Mouse (Mus musculus) neural tube, embryonic 15.5 days (tissue): ENCODE data around the gene Hba-x. TPM values are rescaled to one million over a fixed set of nuclear protein-coding genes. Genes with fewer than 3 reads are reported as not detected.

Experiments
- ATAC-seq: fragments of 200-750 bp; cut with Nextera tagmentation; 2 replicates; pipeline ENCODE4 v1.8.0; 2017; ENCODE audit warnings: mild to moderate bottlenecking, moderate TSS enrichment, moderate library complexity; ENCODE audit not compliant: low FRiP score
- H3K27ac ChIP-seq: fragments of 300-500 bp; sonication (generic); replicated peaks from 2 replicates; pipeline ENCODE4 v1.5.1; 2015; ENCODE audit warnings: mild to moderate bottlenecking, inconsistent platforms
- H3K27me3 ChIP-seq: fragments of 300-500 bp; sonication (generic); replicated peaks from 2 replicates; pipeline ENCODE4 v1.6.1; 2015; ENCODE audit warnings: inconsistent platforms
- H3K36me3 ChIP-seq: fragments of 300-500 bp; sonication (generic); 2 replicates; pipeline ENCODE4 v1.6.1; 2015; ENCODE audit warnings: inconsistent platforms
- H3K4me1 ChIP-seq: fragments of 300-500 bp; sonication (generic); 2 replicates; pipeline ENCODE4 v1.6.1; 2015; ENCODE audit warnings: inconsistent platforms
- H3K4me2 ChIP-seq: fragments of 300-500 bp; sonication (generic); 2 replicates; pipeline ENCODE4 v1.6.1; 2015; ENCODE audit warnings: inconsistent platforms, mild to moderate bottlenecking, moderate library complexity
- H3K4me3 ChIP-seq: fragments of 300-500 bp; sonication (generic); replicated peaks from 2 replicates; pipeline ENCODE4 v1.5.1; 2015; ENCODE audit warnings: mild to moderate bottlenecking, inconsistent platforms
- H3K9ac ChIP-seq: fragments of 300-500 bp; sonication (generic); replicated peaks from 2 replicates; pipeline ENCODE4 v1.6.1; 2015; ENCODE audit warnings: mild to moderate bottlenecking, inconsistent platforms
- H3K9me3 ChIP-seq: fragments of 300-500 bp; sonication (generic); replicated peaks from 2 replicates; pipeline ENCODE4 v1.6.1; 2016; ENCODE audit warnings: inconsistent platforms
- WGBS: fragments of 180-500 bp; shearing (Covaris S2); methylation state at CpG from one replicate; pipeline ENCODE4 v1.1.7; 2015; ENCODE audit warnings: mixed read lengths; 5-methylcytosine and 5-hydroxymethylcytosine counted together
- polyA plus RNA-seq: library from polyadenylated mRNA; unstranded; fragments of >200 nt; fragmentation: Nextera tagmentation; extraction: Ambion mirVana; gene quantifications from 2 replicates; pipeline ENCODE4 v1.2.1, GENCODE M21; 2015

Hba-x gene
- polyA plus RNA-seq, 1 experiment from 2014 or later = 50.2 TPM

- Histone ChIP-seq H3K4me2 (no peak overlapping the region), H3K9me3 (no peaks in the 10 kb centered on the region), H3K9ac (no peak overlapping the region), H3K4me3 (no peak overlapping the region), H3K27ac (no peak overlapping the region), H3K4me1 (no peaks in the 10 kb centered on the region), H3K27me3 (no peaks in the 10 kb centered on the region), H3K36me3 (peaks cover 58% of the 10 kb centered on the region)
- no peak for ATAC-seq
- WGBS = 87% methylated on average over 8 of the region's 8 CpGs
These were observed 25.1 kb upstream of the Hba-x start for GRCm38 (mm10) chr11:32250880-32251763.

- no peak overlapping the region for H3K27ac ChIP-seq
- no peaks in the 10 kb centered on the region for H3K27me3 ChIP-seq
- no peak overlapping the region for H3K4me2 ChIP-seq
- no peaks in the 10 kb centered on the region for H3K4me1 ChIP-seq
- H3K9me3 ChIP-seq = no peaks in the 10 kb centered on the region
- H3K36me3 ChIP-seq = peaks cover 38% of the 10 kb centered on the region
- 93% methylated on average over 1 of the region's 1 CpGs for WGBS
- no peak overlapping the region for H3K9ac ChIP-seq
- no peak overlapping the region for H3K4me3 ChIP-seq
- no peak for ATAC-seq
These were observed 23.1 kb upstream of the Hba-x start for GRCm38 (mm10) chr11:32253121-32253520.

- Histone ChIP-seq H3K9me3 (no peaks in the 10 kb centered on the region), H3K4me1 (no peaks in the 10 kb centered on the region), H3K27me3 (no peaks in the 10 kb centered on the region), H3K4me3 (no peak overlapping the region), H3K36me3 (0 out of 2 replicates have a peak, but pooled peaks cover 30% of the 10 kb centered on the region), H3K4me2 (no peak overlapping the region), H3K27ac (no peak overlapping the region), H3K9ac (no peak overlapping the region)
- WGBS = 96% methylated on average over 1 of the region's 1 CpGs
- ATAC-seq = no peak
These were observed 20.1 kb upstream of the Hba-x start for GRCm38 (mm10) chr11:32256146-32256545.

- H3K9ac ChIP-seq = no peak overlapping the region
- ATAC-seq = no peak
- H3K9me3 ChIP-seq = no peaks in the 10 kb centered on the region
- no peak overlapping the region for H3K27ac ChIP-seq
- WGBS = 90% methylated on average over 3 of the region's 3 CpGs
- H3K4me3 ChIP-seq = no peak overlapping the region
- H3K36me3 ChIP-seq = 0 out of 2 replicates have a peak, but pooled peaks cover 30% of the 10 kb centered on the region
- H3K27me3 ChIP-seq = no peaks in the 10 kb centered on the region
- H3K4me2 ChIP-seq = no peak overlapping the region
- H3K4me1 ChIP-seq = no peaks in the 10 kb centered on the region
These were observed 19.6 kb upstream of the Hba-x start for GRCm38 (mm10) chr11:32256566-32256965.

GRCm38 (mm10) chr11:32262674-32263415 lies 13.4 kb upstream of the Hba-x start:
- Histone ChIP-seq H3K27me3 (no peaks in the 10 kb centered on the region), H3K9me3 (no peaks in the 10 kb centered on the region), H3K36me3 (0 out of 2 replicates have a peak, but pooled peaks cover 16% of the 10 kb centered on the region), H3K9ac (no peak overlapping the region), H3K4me1 (peaks cover 11% of the 10 kb centered on the region), H3K27ac (no peak overlapping the region), H3K4me3 (no peak overlapping the region), H3K4me2 (no peak overlapping the region)
- 87% methylated on average over 10 of the region's 10 CpGs for WGBS
- no peak for ATAC-seq

GRCm38 (mm10) chr11:32265117-32265738 lies 11.0 kb upstream of the Hba-x start:
- H3K4me2 ChIP-seq = no peak overlapping the region
- 96% methylated on average over 3 of the region's 3 CpGs for WGBS

GRCm38 (mm10) chr11:32266194-32266593 lies 10.0 kb upstream of the Hba-x start:
- ATAC-seq = no peak
- 0 out of 2 replicates have a peak, but pooled peaks cover 4% of the 10 kb centered on the region for H3K36me3 ChIP-seq
- no peak overlapping the region for H3K4me2 ChIP-seq
- no peaks in the 10 kb centered on the region for H3K9me3 ChIP-seq
- no peak overlapping the region for H3K4me3 ChIP-seq
- WGBS = 89% methylated on average over 6 of the region's 6 CpGs
- H3K9ac ChIP-seq = no peak overlapping the region
- no peak overlapping the region for H3K27ac ChIP-seq
- no peaks in the 10 kb centered on the region for H3K27me3 ChIP-seq
- H3K4me1 ChIP-seq = peaks cover 17% of the 10 kb centered on the region

More at GRCm38 (mm10) chr11:32265117-32265738, 11.0 kb upstream of the Hba-x start:
- Histone ChIP-seq H3K27me3 (no peaks in the 10 kb centered on the region), H3K4me3 (no peak overlapping the region), H3K27ac (no peak overlapping the region), H3K9ac (no peak overlapping the region), H3K9me3 (no peaks in the 10 kb centered on the region), H3K36me3 (0 out of 2 replicates have a peak, but pooled peaks cover 7% of the 10 kb centered on the region), H3K4me1 (peaks cover 17% of the 10 kb centered on the region)
- no peak for ATAC-seq

GRCm38 (mm10) chr11:32266776-32267175 lies 9.4 kb upstream of the Hba-x start:
- Histone ChIP-seq H3K4me1 (peaks cover 17% of the 10 kb centered on the region), H3K36me3 (0 out of 2 replicates have a peak, but pooled peaks cover 4% of the 10 kb centered on the region), H3K27me3 (no peaks in the 10 kb centered on the region), H3K27ac (peak overlapping the region; percentile 93), H3K9me3 (no peaks in the 10 kb centered on the region), H3K4me2 (peak overlapping the region; percentile 62), H3K4me3 (peak overlapping the region; percentile 75), H3K9ac (peak overlapping the region; percentile 83)
- WGBS = 13% methylated on average over 6 of the region's 6 CpGs
- ATAC-seq = peak; percentile 33; the same call in 1 of the 2 replicates

GRCm38 (mm10) chr11:32267188-32267884 lies 8.9 kb upstream of the Hba-x start, which contains the start of gene Nprl3:
Gene Nprl3, minus strand, starts transcription at chr11:32267707.
- Histone ChIP-seq H3K4me2 (peak within 1 kb of the TSS; percentile 62), H3K9me3 (no peaks in the 10 kb centered on the region), H3K36me3 (0 out of 2 replicates have a peak, but pooled peaks cover 2% of the 10 kb centered on the region), H3K4me3 (peak within 1 kb of the TSS; percentile 75), H3K27me3 (no peaks in the 10 kb centered on the region), H3K4me1 (peaks cover 17% of the 10 kb centered on the region), H3K9ac (peak within 1 kb of the TSS; percentile 83), H3K27ac (peak within 1 kb of the TSS; percentile 93)
- ATAC-seq = peak; percentile 99
- whole genome bisulfite sequencing = under 1% methylated on average over 54 of the region's 54 CpGs

- Histone ChIP-seq H3K4me2 (peak overlapping the region; percentile 62), H3K4me1 (peaks cover 17% of the 10 kb centered on the region), H3K9me3 (no peaks in the 10 kb centered on the region), H3K4me3 (peak overlapping the region; percentile 75), H3K9ac (peak overlapping the region; percentile 83), H3K36me3 (no peaks in the 10 kb centered on the region), H3K27me3 (no peaks in the 10 kb centered on the region), H3K27ac (peak overlapping the region; percentile 93)
- WGBS = 21% methylated on average over 5 of the region's 5 CpGs
- ATAC-seq = peak; percentile 49
These were observed 8.2 kb upstream of the Hba-x start for GRCm38 (mm10) chr11:32267964-32268363.

- no peak overlapping the region for H3K4me3 ChIP-seq
These were observed 7.2 kb upstream of the Hba-x start for GRCm38 (mm10) chr11:32268952-32269351.

More at GRCm38 (mm10) chr11:32268952-32269351, 7.2 kb upstream of the Hba-x start:
- 85% methylated on average over 5 of the region's 5 CpGs for WGBS
- H3K4me2 ChIP-seq = no peak overlapping the region
- H3K27me3 ChIP-seq = no peaks in the 10 kb centered on the region
- H3K36me3 ChIP-seq = no peaks in the 10 kb centered on the region
- no peak overlapping the region for H3K27ac ChIP-seq
- ATAC-seq = no peak
- no peak overlapping the region for H3K9ac ChIP-seq
- peaks cover 17% of the 10 kb centered on the region for H3K4me1 ChIP-seq
- H3K9me3 ChIP-seq = no peaks in the 10 kb centered on the region
